Mouse (Mus musculus) embryo, embryonic 9.5 days (tissue): ENCODE measurements at regions not wholly inside any gene's neighbourhood (a gene's known extent, or its start where the extent isn't known, plus 50 kb on each side); places are given as distances from the start of the nearest gene placed in this dataset.

Source experiments
- DNase-seq: peaks from one replicate; pipeline ENCODE4 v3.0.0-alpha.2; 2017; ENCODE audit errors: extremely low spot score

- no peak for DNase-seq
Measured at GRCm38 (mm10) chr13:70292713-70293112, 344.7 kb downstream of the Ice1 start.

GRCm38 (mm10) chr13:70303953-70304525 lies 333.4 kb downstream of the Ice1 start:
- DNase-seq = no peak

- peak; percentile 35 for DNase-seq
Measured at GRCm38 (mm10) chr13:70310516-70310915, 326.9 kb downstream of the Ice1 start.

- no peak for DNase-seq
Measured at GRCm38 (mm10) chr13:70311226-70312055, 326.0 kb downstream of the Ice1 start.

GRCm38 (mm10) chr13:70313205-70313604 lies 324.2 kb downstream of the Ice1 start:
- DNase-seq = no peak

GRCm38 (mm10) chr13:70323537-70323936 lies 313.9 kb downstream of the Ice1 start:
- DNase-seq = no peak

GRCm38 (mm10) chr13:70336069-70336468 lies 301.4 kb downstream of the Ice1 start:
- DNase-seq = no peak

- no peak for DNase-seq
Measured at GRCm38 (mm10) chr13:70340437-70340836, 297.0 kb downstream of the Ice1 start.

GRCm38 (mm10) chr13:70343191-70343734 lies 294.2 kb downstream of the Ice1 start:
- no peak for DNase-seq

- no peak for DNase-seq
Measured at GRCm38 (mm10) chr13:70343911-70344310, 293.5 kb downstream of the Ice1 start.

- DNase-seq = no peak
Measured at GRCm38 (mm10) chr13:70344311-70344710, 293.1 kb downstream of the Ice1 start.

- DNase-seq = no peak
Measured at GRCm38 (mm10) chr13:70348456-70348855, 289.0 kb downstream of the Ice1 start.

- DNase-seq = no peak
Measured at GRCm38 (mm10) chr13:70348965-70349364, 288.5 kb downstream of the Ice1 start.

GRCm38 (mm10) chr13:70369647-70370046 lies 267.8 kb downstream of the Ice1 start:
- no peak for DNase-seq

- no peak for DNase-seq
Measured at GRCm38 (mm10) chr13:70380772-70381171, 256.7 kb downstream of the Ice1 start.

GRCm38 (mm10) chr13:70385292-70385691 lies 252.1 kb downstream of the Ice1 start:
- no peak for DNase-seq

GRCm38 (mm10) chr13:70412788-70413187 lies 224.6 kb downstream of the Ice1 start:
- DNase-seq = peak; percentile 7

- DNase-seq = no peak
Measured at GRCm38 (mm10) chr13:70418156-70418555, 219.3 kb downstream of the Ice1 start.

- DNase-seq = no peak
Measured at GRCm38 (mm10) chr13:70439419-70439818, 198.0 kb downstream of the Ice1 start.

GRCm38 (mm10) chr13:70446940-70447339 lies 190.5 kb downstream of the Ice1 start:
- no peak for DNase-seq

GRCm38 (mm10) chr13:70454592-70455390 lies 182.6 kb downstream of the Ice1 start:
- no peak for DNase-seq

GRCm38 (mm10) chr13:70458406-70458805 lies 179.0 kb downstream of the Ice1 start:
- DNase-seq = no peak
